Mouse (Mus musculus): ENCODE results near the gene Gm21094.
"Not testable (repeated sequence)": the region's sequence is repeated elsewhere in the genome, so short reads cannot be mapped to it uniquely, and the experiment has no call there.

Gm21094 gene

DNA sequence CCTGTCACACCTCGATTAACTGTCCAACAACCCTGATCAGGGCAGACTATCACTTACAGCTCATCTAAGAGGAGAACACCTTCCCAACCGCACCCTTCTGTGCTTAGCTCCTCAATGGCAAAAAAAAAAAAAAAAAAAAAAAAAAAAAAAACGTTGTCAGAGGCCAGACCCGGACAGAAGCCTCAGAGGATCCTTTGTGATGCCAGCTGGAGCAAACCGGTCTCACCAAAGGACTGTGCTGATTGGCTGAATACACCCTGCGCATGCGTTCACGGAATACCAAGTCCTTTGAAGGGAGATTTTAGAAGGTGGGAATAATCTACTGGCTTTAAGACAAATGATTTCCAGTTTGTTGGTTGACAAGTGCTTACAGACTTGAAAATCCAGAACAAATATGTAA, at the start of gene Gm21094:
Gm21094 (minus strand) TSS at position 101 of the 400 bp plus-strand sequence.
- in situ Hi-C loops (cut with MboI, MseI): not testable (repeated sequence)
